Mouse (Mus musculus) neural tube, embryonic 14.5 days (tissue): Measurements from ENCODE around the gene 1700022I11Rik. TPM values are rescaled to one million over a fixed set of nuclear protein-coding genes. Genes with fewer than 3 reads are reported as not detected.

ENCODE experiments used
- ATAC-seq: fragments of 200-750 bp; cut with Nextera tagmentation; 2 replicates; pipeline ENCODE4 v1.8.0; 2017; ENCODE audit warnings: low read depth, mild to moderate bottlenecking, moderate TSS enrichment, moderate library complexity
- H3K27ac ChIP-seq: fragments of 300-500 bp; sonication (generic); 2 replicates; pipeline ENCODE4 v1.5.1; 2014; ENCODE audit warnings: low read depth, mild to moderate bottlenecking, control low read depth, low read length, moderate library complexity, mixed read lengths
- H3K27me3 ChIP-seq: fragments of 300-500 bp; sonication (generic); 2 replicates; pipeline ENCODE4 v1.6.1; 2014; ENCODE audit warnings: low read length; ENCODE audit not compliant: control insufficient read depth, insufficient read depth
- H3K36me3 ChIP-seq: fragments of 300-500 bp; sonication (generic); 2 replicates; pipeline ENCODE4 v1.6.1; 2014; ENCODE audit warnings: low read length, mixed read lengths; ENCODE audit not compliant: control insufficient read depth, insufficient read depth
- H3K4me1 ChIP-seq: fragments of 300-500 bp; sonication (generic); 2 replicates; pipeline ENCODE4 v1.6.1; 2014; ENCODE audit warnings: low read length; ENCODE audit not compliant: control insufficient read depth, insufficient read depth
- H3K4me2 ChIP-seq: fragments of 300-500 bp; sonication (generic); 2 replicates; pipeline ENCODE4 v1.6.1; 2014; ENCODE audit warnings: mild to moderate bottlenecking, low read depth, low read length, control low read depth
- H3K4me3 ChIP-seq: fragments of 300-500 bp; sonication (generic); 2 replicates; pipeline ENCODE4 v1.5.1; 2014; ENCODE audit warnings: low read depth, low read length, control low read depth, mixed read lengths
- H3K9ac ChIP-seq: fragments of 300-500 bp; sonication (generic); replicated peaks from 2 replicates; pipeline ENCODE4 v1.6.1; 2014; ENCODE audit warnings: low read depth, mild to moderate bottlenecking, control low read depth, low read length, mixed read lengths
- H3K9me3 ChIP-seq: fragments of 300-500 bp; sonication (generic); 2 replicates; pipeline ENCODE4 v1.6.1; 2016; ENCODE audit warnings: low read length; ENCODE audit not compliant: control insufficient read depth
- WGBS: fragments of 180-500 bp; shearing (Covaris S2); extraction: QIAGEN DNeasy Blood & Tissue Kit; methylation state at CpG from one replicate; pipeline ENCODE4 v1.1.7; 2014; 5-methylcytosine and 5-hydroxymethylcytosine counted together
- polyA plus RNA-seq: library from polyadenylated mRNA; unstranded; fragments of >200 nt; fragmentation: Nextera tagmentation; extraction: Ambion mirVana; gene quantifications from 2 replicates; pipeline ENCODE4 v1.2.1, GENCODE M21; 2014

1700022I11Rik gene
- polyA plus RNA-seq, 1 experiment from 2014 or later: 1.1 TPM

DNA sequence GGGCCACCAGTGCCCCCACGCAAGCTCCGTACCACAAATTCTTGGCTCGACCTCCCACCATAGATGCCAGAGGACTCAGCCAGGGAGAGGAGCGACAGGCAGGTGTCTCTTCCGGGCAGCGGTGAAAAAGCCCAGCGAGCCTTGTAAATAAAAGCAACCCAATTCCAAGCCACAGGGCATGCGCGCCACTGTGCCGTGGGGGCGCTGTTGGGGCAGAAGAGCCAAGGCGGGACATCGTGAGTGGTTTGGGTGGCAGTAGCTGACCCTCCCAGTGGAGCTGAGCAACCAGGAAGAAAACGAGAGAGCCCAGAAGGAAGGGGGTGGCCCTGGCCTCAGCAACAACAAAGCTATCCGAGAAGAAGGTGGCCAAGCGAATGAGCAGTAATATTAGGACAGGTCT, 51.5 kb downstream of the 1700022I11Rik start:
- whole genome bisulfite sequencing: 89% methylated on average over 16 of the region's 16 CpGs
- Histone ChIP-seq H3K4me2 (no peak overlapping the region), H3K4me3 (no peak overlapping the region), H3K9ac (no peak overlapping the region), H3K27ac (no peak overlapping the region), H3K27me3 (no peaks in the 10 kb centered on the region), H3K9me3 (no peaks in the 10 kb centered on the region), H3K36me3 (peaks cover 40% of the 10 kb centered on the region), H3K4me1 (peaks cover 13% of the 10 kb centered on the region)
- ATAC-seq: no peak

- peaks cover 40% of the 10 kb centered on the region for H3K36me3 ChIP-seq
- no peak overlapping the region for H3K27ac ChIP-seq
- H3K9ac ChIP-seq: no peak overlapping the region
- no peak for ATAC-seq
- 77% methylated on average over 17 of the region's 17 CpGs for WGBS
- no peaks in the 10 kb centered on the region for H3K27me3 ChIP-seq
- peaks cover 13% of the 10 kb centered on the region for H3K4me1 ChIP-seq
- H3K9me3 ChIP-seq: no peaks in the 10 kb centered on the region
- H3K4me2 ChIP-seq: no peak overlapping the region
- H3K4me3 ChIP-seq: no peak overlapping the region
Measured at GRCm38 (mm10) chr4:43021341-43021740, 51.9 kb downstream of the 1700022I11Rik start.

- H3K4me2 ChIP-seq: peak overlapping the region; percentile 73
- H3K9me3 ChIP-seq: no peaks in the 10 kb centered on the region
- peaks cover 30% of the 10 kb centered on the region for H3K36me3 ChIP-seq
- H3K27me3 ChIP-seq: no peaks in the 10 kb centered on the region
- 81% methylated on average over 14 of the region's 14 CpGs for WGBS
- ATAC-seq: 0 out of 2 replicates have a peak, but pooled peaks have one; percentile 2
- H3K27ac ChIP-seq: no peak overlapping the region
- peaks cover 13% of the 10 kb centered on the region for H3K4me1 ChIP-seq
- H3K9ac ChIP-seq: peak overlapping the region; percentile 62; the same call in 1 of the 2 replicates
- H3K4me3 ChIP-seq: peak overlapping the region; percentile 58
Measured at GRCm38 (mm10) chr4:43024673-43025072, 55.3 kb downstream of the 1700022I11Rik start.

GRCm38 (mm10) chr4:43025084-43025960, 55.9 kb downstream of the 1700022I11Rik start, which contains the start of gene Pigo:
Gene Pigo, minus strand, starts transcription at chr4:43025819.
- Histone ChIP-seq H3K27me3 (no peaks in the 10 kb centered on the region), H3K36me3 (peaks cover 30% of the 10 kb centered on the region), H3K4me3 (peak within 1 kb of the TSS; percentile 58), H3K9me3 (no peaks in the 10 kb centered on the region), H3K4me2 (peak within 1 kb of the TSS; percentile 73), H3K9ac (peak within 1 kb of the TSS; percentile 62), H3K4me1 (peaks cover 14% of the 10 kb centered on the region), H3K27ac (peak within 1 kb of the TSS; percentile 91)
- whole genome bisulfite sequencing: 8% methylated on average over 42 of the region's 42 CpGs
- peak; percentile 91 for ATAC-seq

- Histone ChIP-seq H3K27ac (no peak overlapping the region), H3K4me3 (no peak overlapping the region), H3K4me1 (peaks cover 15% of the 10 kb centered on the region), H3K4me2 (no peak overlapping the region), H3K9ac (no peak overlapping the region), H3K27me3 (no peaks in the 10 kb centered on the region), H3K9me3 (no peaks in the 10 kb centered on the region), H3K36me3 (peaks cover 26% of the 10 kb centered on the region)
- no peak for ATAC-seq
- WGBS: 94% methylated on average over 7 of the region's 7 CpGs
Measured at GRCm38 (mm10) chr4:43029121-43029520, 59.7 kb downstream of the 1700022I11Rik start.

DNA sequence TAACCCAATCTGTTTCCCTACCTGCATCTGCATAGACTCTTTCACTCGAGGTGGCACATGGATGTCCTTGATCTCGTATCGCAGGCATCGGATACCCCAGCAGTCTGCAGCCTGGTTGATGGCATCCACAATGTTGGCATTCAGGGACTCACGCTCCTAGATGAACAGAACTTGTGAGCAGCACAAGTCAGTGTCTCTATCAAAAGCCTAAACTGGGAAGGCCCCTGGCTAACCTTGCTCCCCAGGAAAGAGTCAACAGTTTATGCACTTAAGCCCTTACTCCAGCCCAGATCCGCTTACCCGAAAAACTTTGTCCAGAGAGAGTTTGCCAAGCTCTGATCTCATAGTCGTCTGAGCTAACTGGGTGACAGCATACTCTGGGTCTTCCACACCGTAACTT, 60.3 kb downstream of the 1700022I11Rik start:
- Histone ChIP-seq H3K4me2 (no peak overlapping the region), H3K27ac (no peak overlapping the region), H3K9me3 (no peaks in the 10 kb centered on the region), H3K36me3 (peaks cover 27% of the 10 kb centered on the region), H3K9ac (no peak overlapping the region), H3K4me3 (no peak overlapping the region), H3K27me3 (no peaks in the 10 kb centered on the region), H3K4me1 (peaks cover 9% of the 10 kb centered on the region)
- no peak for ATAC-seq
- WGBS: 93% methylated on average over 9 of the region's 9 CpGs

- H3K36me3 ChIP-seq: peaks cover 27% of the 10 kb centered on the region
Measured at GRCm38 (mm10) chr4:43030352-43030751, 60.9 kb downstream of the 1700022I11Rik start.

GRCm38 (mm10) chr4:43030780-43031230, 61.4 kb downstream of the 1700022I11Rik start:
- ATAC-seq: peak; percentile 62; the same call in 1 of the 2 replicates
- Histone ChIP-seq H3K4me3 (peak overlapping the region; percentile 68), H3K36me3 (peaks cover 28% of the 10 kb centered on the region), H3K9ac (peak overlapping the region; percentile 88), H3K27ac (peak overlapping the region; percentile 88), H3K9me3 (no peaks in the 10 kb centered on the region), H3K4me1 (peaks cover 6% of the 10 kb centered on the region), H3K4me2 (peak overlapping the region; percentile 87), H3K27me3 (no peaks in the 10 kb centered on the region)
- under 1% methylated on average over 28 of the region's 28 CpGs for WGBS

More at GRCm38 (mm10) chr4:43030352-43030751, 60.9 kb downstream of the 1700022I11Rik start:
- 72% methylated on average over 9 of the region's 9 CpGs for WGBS
- Histone ChIP-seq H3K9ac (peak overlapping the region; percentile 88), H3K4me3 (peak overlapping the region; percentile 68), H3K27ac (peak overlapping the region; percentile 88; the same call in 1 of the 2 replicates), H3K9me3 (no peaks in the 10 kb centered on the region), H3K27me3 (no peaks in the 10 kb centered on the region), H3K4me1 (peaks cover 6% of the 10 kb centered on the region), H3K4me2 (peak overlapping the region; percentile 87)
- no peak for ATAC-seq
